Mouse (Mus musculus) bone marrow macrophage, adult 2 months (primary cell): ENCODE results near the gene Gin1.

Source experiments
- CTCF ChIP-seq: IDR thresholded peaks from 2 replicates; pipeline ENCODE4 v1.5.1; 2012; ENCODE audit warnings: low read depth, mild to moderate bottlenecking, low read length, moderate library complexity
- POLR2A ChIP-seq: IDR thresholded peaks from 2 replicates; pipeline ENCODE4 v1.6.1; 2012; ENCODE audit warnings: mild to moderate bottlenecking, low read depth, low read length, borderline replicate concordance

- TF ChIP-seq CTCF: no peak
- TF ChIP-seq POLR2A: no peak
These were observed 17.7 kb downstream of the Gin1 start for GRCm38 (mm10) chr1:97787674-97788073.
